Comparison of ENCODE assay signal across 8 mouse cellular contexts in the genomic region with DNA sequence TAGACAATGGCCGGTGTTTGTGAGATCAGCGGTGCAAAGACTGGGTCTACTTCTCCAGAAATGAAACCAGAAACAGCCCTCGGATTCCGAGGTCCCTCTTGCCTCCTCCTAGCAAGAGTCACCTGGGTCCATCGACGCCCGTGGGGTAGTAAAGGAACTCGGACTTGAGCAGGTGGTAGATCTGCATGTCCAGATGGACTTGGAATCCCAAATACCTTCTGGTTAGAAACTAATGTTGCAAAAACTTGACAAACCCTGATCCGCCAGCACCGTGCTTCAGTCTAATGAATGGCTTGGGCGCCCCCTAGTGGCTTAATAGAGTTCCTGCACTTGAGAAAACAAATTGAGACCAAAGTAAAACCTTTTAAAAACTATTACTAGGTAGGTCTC.
A peak's percentile ranks its signal among the peaks of the same experiment; 100 is the strongest.
DNase-seq lines count a peak whose midpoint lies in the region; ATAC-seq and TF ChIP-seq lines count a peak whose summit lies in the region.

No protein-coding gene starts in this region.

- ATAC-seq in embryonic facial prominence, embryonic 13.5 days (ENCODE audit: insufficient number of reproducible peaks, insufficient read depth, low FRiP score, low TSS enrichment, low read depth), result no peak
- peak; percentile 69; the same call in 1 of the 2 replicates for ATAC-seq in limb, embryonic 14.5 days (ENCODE audit: low FRiP score, low read depth)
- peak; percentile 76 for ATAC-seq in midbrain, embryonic 16.5 days

- H3K27me3 ChIP-seq in embryonic facial prominence, embryonic 13.5 days, result no peaks in the 10 kb centered on the region
- no peaks in the 10 kb centered on the region for H3K27me3 ChIP-seq in limb, embryonic 14.5 days (ENCODE audit: control insufficient read depth, insufficient read depth, low read length)
- H3K27me3 ChIP-seq in midbrain, embryonic 16.5 days (ENCODE audit: control insufficient read depth, insufficient read depth, low read depth, low read length), result no peaks in the 10 kb centered on the region

- peak; percentile 83 for DNase-seq in 3T3-L1 (ENCODE audit: low read depth, low spot score)
- DNase-seq in adrenal gland, postnatal 4 days (ENCODE audit: low spot score in 2 of 2), result peak; percentile 50 to 51
- peak; percentile 80 for DNase-seq in heart, adult 8-10 months (ENCODE audit: low spot score)
- DNase-seq in kidney, adult 9 months, result peak; percentile 80
- DNase-seq in limb, embryonic 14.5 days (ENCODE audit: low spot score), result peak; percentile 91
- peak; percentile 62 to 74 for DNase-seq in spleen, postnatal 10 days (ENCODE audit: low spot score in 2 of 2)

- H3K4me1 ChIP-seq in embryonic facial prominence, embryonic 13.5 days, result no peaks in the 10 kb centered on the region
- no peaks in the 10 kb centered on the region for H3K4me1 ChIP-seq in limb, embryonic 14.5 days (ENCODE audit: control insufficient read depth, insufficient read depth, low read length)
- peaks cover 3% of the 10 kb centered on the region for H3K4me1 ChIP-seq in midbrain, embryonic 16.5 days (ENCODE audit: control insufficient read depth, insufficient read depth, low read length)

- H3K27ac ChIP-seq in embryonic facial prominence, embryonic 13.5 days, result no peak overlapping the region
- H3K27ac ChIP-seq in limb, embryonic 14.5 days (replicated peaks; ENCODE audit: low read depth, low read length), result no peak overlapping the region
- H3K27ac ChIP-seq in midbrain, embryonic 16.5 days (ENCODE audit: low read length), result peak overlapping the region; percentile 54

- 3% methylated on average over 11 of the region's 11 CpGs for WGBS in embryonic facial prominence, embryonic 13.5 days
- 1% methylated on average over 11 of the region's 11 CpGs for WGBS in limb, embryonic 14.5 days
- WGBS in midbrain, embryonic 16.5 days, result 1% methylated on average over 11 of the region's 11 CpGs

- TF ChIP-seq POLR2A in limb, embryonic 14.5 days (IDR thresholded peaks at IDR 0.05; ENCODE audit: borderline replicate concordance, extremely low read depth, insufficient read depth, insufficient read length), result 0 out of 2 replicates have a peak, but pooled peaks have one; percentile 12

- H3K4me3 ChIP-seq in embryonic facial prominence, embryonic 13.5 days, result peak overlapping the region; percentile 47
- peak overlapping the region; percentile 37 for H3K4me3 ChIP-seq in limb, embryonic 14.5 days (replicated peaks; ENCODE audit: low read length)
- H3K4me3 ChIP-seq in midbrain, embryonic 16.5 days (ENCODE audit: low read depth, low read length), result peak overlapping the region; percentile 41

- peak overlapping the region; percentile 64 for H3K9ac ChIP-seq in embryonic facial prominence, embryonic 13.5 days
- peak overlapping the region; percentile 46; the same call in 1 of the 2 replicates for H3K9ac ChIP-seq in limb, embryonic 14.5 days (ENCODE audit: low read depth, low read length, severe bottlenecking)
- H3K9ac ChIP-seq in midbrain, embryonic 16.5 days (ENCODE audit: low read depth, low read length), result 0 out of 2 replicates have a peak overlapping the region, but pooled peaks have one; percentile 52

- H3K9me3 ChIP-seq in embryonic facial prominence, embryonic 13.5 days, result no peaks in the 10 kb centered on the region
- no peaks in the 10 kb centered on the region for H3K9me3 ChIP-seq in limb, embryonic 14.5 days (ENCODE audit: control insufficient read depth, low read length)
- H3K9me3 ChIP-seq in midbrain, embryonic 16.5 days (replicated peaks; ENCODE audit: control insufficient read depth, low read length, poor library complexity, severe bottlenecking), result no peaks in the 10 kb centered on the region

- H3K36me3 ChIP-seq in embryonic facial prominence, embryonic 13.5 days, result no peaks in the 10 kb centered on the region
- no peaks in the 10 kb centered on the region for H3K36me3 ChIP-seq in limb, embryonic 14.5 days (ENCODE audit: control insufficient read depth, insufficient read depth, low read length)
- H3K36me3 ChIP-seq in midbrain, embryonic 16.5 days (ENCODE audit: control insufficient read depth, insufficient read depth, low read length), result no peaks in the 10 kb centered on the region

- H3K4me2 ChIP-seq in embryonic facial prominence, embryonic 13.5 days, result peak overlapping the region; percentile 67
- peak overlapping the region; percentile 63 for H3K4me2 ChIP-seq in limb, embryonic 14.5 days (replicated peaks; ENCODE audit: low read depth, low read length, severe bottlenecking)
- H3K4me2 ChIP-seq in midbrain, embryonic 16.5 days (ENCODE audit: low read length), result peak overlapping the region; percentile 73
